Mouse (Mus musculus): ENCODE results near the gene Dlk1. TPM values are rescaled to one million over a fixed set of nuclear protein-coding genes. Genes with fewer than 3 reads are reported as not detected.

Dlk1 gene
- polyA plus RNA-seq, 1 experiment from 2014 or later = 477 TPM

GRCm38 (mm10) chr12:109443276-109443675 lies 9.3 kb upstream of the Dlk1 start:
- no peaks in the 10 kb centered on the region for H3K27me3 ChIP-seq (ENCODE audit: control insufficient read depth, insufficient read depth, low read length)
- H3K4me1 ChIP-seq (ENCODE audit: control insufficient read depth, insufficient read depth, low read length) = peaks cover 63% of the 10 kb centered on the region
- no peak overlapping the region for H3K4me3 ChIP-seq (ENCODE audit: low read depth, low read length)
- ATAC-seq (ENCODE audit: insufficient number of reproducible peaks, insufficient read depth, low FRiP score, low read depth) = no peak
- no peak overlapping the region for H3K9ac ChIP-seq (replicated peaks; ENCODE audit: low read depth, low read length)
- 25% methylated on average over 3 of the region's 3 CpGs for WGBS
- H3K36me3 ChIP-seq (ENCODE audit: control insufficient read depth, insufficient read depth, low read length) = no peaks in the 10 kb centered on the region
- H3K9me3 ChIP-seq (ENCODE audit: control insufficient read depth, low read depth, low read length) = no peaks in the 10 kb centered on the region
- H3K4me2 ChIP-seq (replicated peaks; ENCODE audit: low read depth, low read length) = no peak overlapping the region
- peak overlapping the region; percentile 36 for H3K27ac ChIP-seq (ENCODE audit: low read length)

- Histone ChIP-seq H3K27ac (ENCODE audit: low read length) (no peak overlapping the region), H3K36me3 (ENCODE audit: control insufficient read depth, insufficient read depth, low read length) (no peaks in the 10 kb centered on the region), H3K9ac (replicated peaks; ENCODE audit: low read depth, low read length) (no peak overlapping the region), H3K4me2 (replicated peaks; ENCODE audit: low read depth, low read length) (no peak overlapping the region), H3K27me3 (ENCODE audit: control insufficient read depth, insufficient read depth, low read length) (no peaks in the 10 kb centered on the region), H3K4me1 (ENCODE audit: control insufficient read depth, insufficient read depth, low read length) (peaks cover 59% of the 10 kb centered on the region), H3K9me3 (ENCODE audit: control insufficient read depth, low read depth, low read length) (no peaks in the 10 kb centered on the region), H3K4me3 (ENCODE audit: low read depth, low read length) (no peak overlapping the region)
- no peak for ATAC-seq (ENCODE audit: insufficient number of reproducible peaks, insufficient read depth, low FRiP score, low read depth)
- 63% methylated on average over 5 of the region's 5 CpGs for WGBS
These were observed 7.6 kb upstream of the Dlk1 start for GRCm38 (mm10) chr12:109444999-109445398.

GRCm38 (mm10) chr12:109445499-109446235 lies 7.0 kb upstream of the Dlk1 start:
- Histone ChIP-seq H3K9me3 (ENCODE audit: control insufficient read depth, low read depth, low read length) (no peaks in the 10 kb centered on the region), H3K36me3 (ENCODE audit: control insufficient read depth, insufficient read depth, low read length) (no peaks in the 10 kb centered on the region), H3K4me2 (replicated peaks; ENCODE audit: low read depth, low read length) (0 out of 2 replicates have a peak overlapping the region, but pooled peaks have one; percentile 2), H3K27me3 (ENCODE audit: control insufficient read depth, insufficient read depth, low read length) (no peaks in the 10 kb centered on the region), H3K4me3 (ENCODE audit: low read depth, low read length) (no peak overlapping the region), H3K9ac (replicated peaks; ENCODE audit: low read depth, low read length) (no peak overlapping the region), H3K27ac (ENCODE audit: low read length) (peak overlapping the region; percentile 55; the same call in 1 of the 2 replicates), H3K4me1 (ENCODE audit: control insufficient read depth, insufficient read depth, low read length) (peaks cover 61% of the 10 kb centered on the region)
- no peak; the same call in 1 of the 2 replicates for ATAC-seq (ENCODE audit: insufficient number of reproducible peaks, insufficient read depth, low FRiP score, low read depth)
- 17% methylated on average over 19 of the region's 19 CpGs for WGBS

- Histone ChIP-seq H3K4me3 (ENCODE audit: low read depth, low read length) (no peak overlapping the region), H3K36me3 (ENCODE audit: control insufficient read depth, insufficient read depth, low read length) (no peaks in the 10 kb centered on the region), H3K4me1 (ENCODE audit: control insufficient read depth, insufficient read depth, low read length) (peaks cover 61% of the 10 kb centered on the region), H3K9ac (replicated peaks; ENCODE audit: low read depth, low read length) (no peak overlapping the region), H3K9me3 (ENCODE audit: control insufficient read depth, low read depth, low read length) (no peaks in the 10 kb centered on the region), H3K27me3 (ENCODE audit: control insufficient read depth, insufficient read depth, low read length) (no peaks in the 10 kb centered on the region), H3K4me2 (replicated peaks; ENCODE audit: low read depth, low read length) (0 out of 2 replicates have a peak overlapping the region, but pooled peaks have one; percentile 2), H3K27ac (ENCODE audit: low read length) (peak overlapping the region; percentile 55; the same call in 1 of the 2 replicates)
- no peak for ATAC-seq (ENCODE audit: insufficient number of reproducible peaks, insufficient read depth, low FRiP score, low read depth)
- WGBS = 15% methylated on average over 18 of the region's 18 CpGs
These were observed 6.2 kb upstream of the Dlk1 start for GRCm38 (mm10) chr12:109446236-109446941.

- peaks cover 45% of the 10 kb centered on the region for H3K4me1 ChIP-seq (ENCODE audit: control insufficient read depth, insufficient read depth, low read length)
These were observed 2.9 kb upstream of the Dlk1 start for GRCm38 (mm10) chr12:109449421-109450411.

GRCm38 (mm10) chr12:109453065-109453997 lies 708 bp downstream of the Dlk1 start:
- Histone ChIP-seq H3K27ac (ENCODE audit: low read length) (peak overlapping the region; percentile 70; the same call in 1 of the 2 replicates), H3K4me3 (ENCODE audit: low read depth, low read length) (peak overlapping the region; percentile 50), H3K9me3 (ENCODE audit: control insufficient read depth, low read depth, low read length) (no peaks in the 10 kb centered on the region), H3K4me1 (ENCODE audit: control insufficient read depth, insufficient read depth, low read length) (peaks cover 52% of the 10 kb centered on the region), H3K4me2 (replicated peaks; ENCODE audit: low read depth, low read length) (peak overlapping the region; percentile 84), H3K36me3 (ENCODE audit: control insufficient read depth, insufficient read depth, low read length) (no peaks in the 10 kb centered on the region), H3K27me3 (ENCODE audit: control insufficient read depth, insufficient read depth, low read length) (no peaks in the 10 kb centered on the region), H3K9ac (replicated peaks; ENCODE audit: low read depth, low read length) (peak overlapping the region; percentile 75)
- WGBS = 2% methylated on average over 68 of the region's 96 CpGs
- peak; percentile 56 for ATAC-seq (ENCODE audit: insufficient number of reproducible peaks, insufficient read depth, low FRiP score, low read depth)

More at GRCm38 (mm10) chr12:109449421-109450411, 2.9 kb upstream of the Dlk1 start:
- H3K9ac ChIP-seq (replicated peaks; ENCODE audit: low read depth, low read length) = no peak overlapping the region; the same call in 1 of the 2 replicates
- peak overlapping the region; percentile 12 for H3K4me3 ChIP-seq (ENCODE audit: low read depth, low read length)
- 1% methylated on average over 29 of the region's 30 CpGs for WGBS
- peak overlapping the region; percentile 80 for H3K27ac ChIP-seq (ENCODE audit: low read length)
- H3K27me3 ChIP-seq (ENCODE audit: control insufficient read depth, insufficient read depth, low read length) = no peaks in the 10 kb centered on the region
- no peaks in the 10 kb centered on the region for H3K36me3 ChIP-seq (ENCODE audit: control insufficient read depth, insufficient read depth, low read length)
- no peaks in the 10 kb centered on the region for H3K9me3 ChIP-seq (ENCODE audit: control insufficient read depth, low read depth, low read length)
- peak overlapping the region; percentile 56 for H3K4me2 ChIP-seq (replicated peaks; ENCODE audit: low read depth, low read length)
- ATAC-seq (ENCODE audit: insufficient number of reproducible peaks, insufficient read depth, low FRiP score, low read depth) = no peak; the same call in 1 of the 2 replicates

GRCm38 (mm10) chr12:109454137-109454536 lies 1.5 kb downstream of the Dlk1 start:
- peaks cover 51% of the 10 kb centered on the region for H3K4me1 ChIP-seq (ENCODE audit: control insufficient read depth, insufficient read depth, low read length)
- no peaks in the 10 kb centered on the region for H3K9me3 ChIP-seq (ENCODE audit: control insufficient read depth, low read depth, low read length)
- H3K27ac ChIP-seq (ENCODE audit: low read length) = peak overlapping the region; percentile 70; the same call in 1 of the 2 replicates
- H3K4me3 ChIP-seq (ENCODE audit: low read depth, low read length) = peak overlapping the region; percentile 50
- WGBS = 23% methylated on average over 13 of the region's 13 CpGs
- H3K27me3 ChIP-seq (ENCODE audit: control insufficient read depth, insufficient read depth, low read length) = no peaks in the 10 kb centered on the region
- peak overlapping the region; percentile 75 for H3K9ac ChIP-seq (replicated peaks; ENCODE audit: low read depth, low read length)
- no peaks in the 10 kb centered on the region for H3K36me3 ChIP-seq (ENCODE audit: control insufficient read depth, insufficient read depth, low read length)
- no peak for ATAC-seq (ENCODE audit: insufficient number of reproducible peaks, insufficient read depth, low FRiP score, low read depth)
- H3K4me2 ChIP-seq (replicated peaks; ENCODE audit: low read depth, low read length) = peak overlapping the region; percentile 84

Measured in stomach, embryonic 14.5 days (tissue).